Mouse (Mus musculus) kidney, adult 2 months (tissue): Measurements from ENCODE around the gene Otub1.

Source experiments
- CTCF ChIP-seq: fragments of 200-500 bp; conservative IDR thresholded peaks from 2 replicates; pipeline ENCODE4 v1.5.1; 2011; ENCODE audit warnings: low read depth, mild to moderate bottlenecking, control low read depth, low read length, moderate library complexity, mixed read lengths; ENCODE audit not compliant: insufficient read depth, insufficient read length
- POLR2A ChIP-seq: fragments of 200-500 bp; IDR thresholded peaks from one replicate; pipeline ENCODE4 v1.6.1; 2011; ENCODE audit warnings: low read depth, low read length, control low read depth

DNA sequence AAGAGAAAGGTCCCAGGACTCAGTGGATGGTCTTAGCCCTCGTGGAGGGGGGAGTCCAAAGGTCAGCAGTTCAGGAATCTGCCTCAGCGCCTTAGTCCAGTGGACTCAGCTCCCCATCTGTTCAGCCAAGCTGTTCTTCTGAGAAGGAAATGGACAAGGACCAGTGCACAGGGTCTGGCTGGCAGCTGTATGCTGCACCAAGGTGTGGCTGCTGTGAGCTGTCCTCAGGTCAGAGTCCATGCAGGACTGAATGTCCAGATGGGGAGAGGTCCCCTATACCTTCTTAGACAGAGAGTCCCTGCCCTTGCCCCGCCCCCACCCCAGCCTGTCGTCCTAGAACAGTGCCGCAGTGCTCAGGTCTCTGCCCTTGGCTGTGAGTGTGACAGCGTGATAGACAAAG, 14.5 kb downstream of the Otub1 start:
- TF ChIP-seq CTCF (no peak), POLR2A (no peak)
